Mouse (Mus musculus): ENCODE measurements at regions not wholly inside any gene's neighbourhood (a gene's known extent, or its start where the extent isn't known, plus 50 kb on each side); places are given as distances from the start of the nearest gene placed in this dataset.

GRCm38 (mm10) chr2:61401636-61402587, 176.5 kb upstream of the Tank start:
- H3K36me3 ChIP-seq (ENCODE audit: control insufficient read depth, insufficient read depth, low read length, poor library complexity, severe bottlenecking) = no peaks in the 10 kb centered on the region

DNA sequence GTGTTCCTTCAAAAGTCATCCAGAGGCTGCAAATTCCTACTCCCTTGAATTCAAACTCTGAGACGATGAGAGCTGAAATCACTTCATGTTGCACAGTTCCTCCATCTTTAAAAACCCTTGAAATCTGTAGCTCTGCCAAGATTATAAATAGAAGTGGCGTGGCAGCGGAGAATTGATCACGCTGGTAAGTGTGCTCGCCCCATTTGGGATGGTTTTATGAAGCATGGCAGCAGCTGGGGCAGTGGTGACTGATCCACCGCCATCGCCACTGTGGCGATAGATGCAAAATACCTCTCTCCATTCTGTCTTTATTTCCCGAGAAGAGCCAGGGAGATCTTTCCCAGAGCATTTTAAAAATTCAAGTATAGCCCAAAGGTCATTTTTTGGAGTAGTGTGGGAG, 179.8 kb upstream of the Tank start:
- Histone ChIP-seq H3K27ac (ENCODE audit: insufficient read depth, low read length) (no peak overlapping the region), H3K36me3 (ENCODE audit: control insufficient read depth, insufficient read depth, low read length, poor library complexity, severe bottlenecking) (no peaks in the 10 kb centered on the region), H3K4me1 (ENCODE audit: control insufficient read depth, insufficient read depth, low read length) (peaks cover 3% of the 10 kb centered on the region), H3K9ac (ENCODE audit: low read depth, poor library complexity, severe bottlenecking) (no peak overlapping the region), H3K4me3 (ENCODE audit: low read depth, low read length) (no peak overlapping the region), H3K9me3 (replicated peaks; ENCODE audit: control insufficient read depth, insufficient read depth, low read length, poor library complexity, severe bottlenecking) (no peaks in the 10 kb centered on the region), H3K27me3 (ENCODE audit: control insufficient read depth, insufficient read depth, low read length, poor library complexity, severe bottlenecking) (no peaks in the 10 kb centered on the region)
- no peak for TF ChIP-seq POLR2A (IDR thresholded peaks at IDR 0.05; ENCODE audit: insufficient read depth, low read length)
- TF ChIP-seq CTCF (IDR thresholded peaks at IDR 0.05; ENCODE audit: low read depth, low read length) = no peak
- no peak for TF ChIP-seq EP300 (IDR thresholded peaks at IDR 0.05; ENCODE audit: insufficient read depth, low read depth, low read length)

More at GRCm38 (mm10) chr2:61401636-61402587, 176.5 kb upstream of the Tank start:
- H3K9ac ChIP-seq (ENCODE audit: low read depth, poor library complexity, severe bottlenecking) = no peak overlapping the region; the same call in 1 of the 2 replicates
- H3K27me3 ChIP-seq (ENCODE audit: control insufficient read depth, insufficient read depth, low read length, poor library complexity, severe bottlenecking) = no peaks in the 10 kb centered on the region
- peaks cover 3% of the 10 kb centered on the region for H3K4me1 ChIP-seq (ENCODE audit: control insufficient read depth, insufficient read depth, low read length)
- no peak for TF ChIP-seq EP300 (IDR thresholded peaks at IDR 0.05; ENCODE audit: insufficient read depth, low read depth, low read length)
- TF ChIP-seq POLR2A (IDR thresholded peaks at IDR 0.05; ENCODE audit: insufficient read depth, low read length) = no peak
- no peak for TF ChIP-seq CTCF (IDR thresholded peaks at IDR 0.05; ENCODE audit: low read depth, low read length)
- 0 out of 2 replicates have a peak overlapping the region, but pooled peaks have one; percentile 29 for H3K4me3 ChIP-seq (ENCODE audit: low read depth, low read length)
- peak overlapping the region; percentile 84 for H3K27ac ChIP-seq (ENCODE audit: insufficient read depth, low read length)
- H3K9me3 ChIP-seq (replicated peaks; ENCODE audit: control insufficient read depth, insufficient read depth, low read length, poor library complexity, severe bottlenecking) = no peaks in the 10 kb centered on the region

DNA sequence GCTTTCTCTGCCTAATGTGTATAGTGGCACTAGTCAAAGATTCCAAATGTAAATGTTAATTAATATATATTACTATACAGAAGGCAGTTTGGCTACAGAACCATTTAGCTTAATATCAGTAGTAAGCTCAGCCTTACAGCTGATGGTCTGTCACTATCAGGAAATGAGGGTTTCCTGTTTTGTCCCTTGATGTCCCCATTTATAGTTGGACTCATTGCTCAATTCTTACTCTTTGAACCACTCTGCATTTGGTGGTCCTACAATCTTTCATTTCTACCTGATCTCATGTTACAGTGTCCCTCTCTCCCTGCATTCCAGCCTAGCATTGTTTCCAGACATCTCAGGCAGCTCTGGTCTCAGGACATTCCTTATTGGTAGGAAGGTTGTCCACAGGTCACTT, 188.8 kb upstream of the Tank start:
- Histone ChIP-seq H3K36me3 (ENCODE audit: control insufficient read depth, insufficient read depth, low read length, poor library complexity, severe bottlenecking) (no peaks in the 10 kb centered on the region), H3K4me3 (ENCODE audit: low read depth, low read length) (no peak overlapping the region), H3K9me3 (replicated peaks; ENCODE audit: control insufficient read depth, insufficient read depth, low read length, poor library complexity, severe bottlenecking) (no peaks in the 10 kb centered on the region), H3K4me1 (ENCODE audit: control insufficient read depth, insufficient read depth, low read length) (no peaks in the 10 kb centered on the region), H3K9ac (ENCODE audit: low read depth, poor library complexity, severe bottlenecking) (no peak overlapping the region), H3K27me3 (ENCODE audit: control insufficient read depth, insufficient read depth, low read length, poor library complexity, severe bottlenecking) (no peaks in the 10 kb centered on the region), H3K27ac (ENCODE audit: insufficient read depth, low read length) (no peak overlapping the region)
- TF ChIP-seq POLR2A (IDR thresholded peaks at IDR 0.05; ENCODE audit: insufficient read depth, low read length) = no peak
- no peak for TF ChIP-seq CTCF (IDR thresholded peaks at IDR 0.05; ENCODE audit: low read depth, low read length)
- TF ChIP-seq EP300 (IDR thresholded peaks at IDR 0.05; ENCODE audit: insufficient read depth, low read depth, low read length) = no peak

- H3K4me1 ChIP-seq (ENCODE audit: control insufficient read depth, insufficient read depth, low read length) = no peaks in the 10 kb centered on the region
- TF ChIP-seq POLR2A (IDR thresholded peaks at IDR 0.05; ENCODE audit: insufficient read depth, low read length) (no peak), EP300 (IDR thresholded peaks at IDR 0.05; ENCODE audit: insufficient read depth, low read depth, low read length) (no peak), CTCF (IDR thresholded peaks at IDR 0.05; ENCODE audit: low read depth, low read length) (no peak)
- no peaks in the 10 kb centered on the region for H3K9me3 ChIP-seq (replicated peaks; ENCODE audit: control insufficient read depth, insufficient read depth, low read length, poor library complexity, severe bottlenecking)
- no peak overlapping the region for H3K4me3 ChIP-seq (ENCODE audit: low read depth, low read length)
- H3K36me3 ChIP-seq (ENCODE audit: control insufficient read depth, insufficient read depth, low read length, poor library complexity, severe bottlenecking) = no peaks in the 10 kb centered on the region
- no peak overlapping the region for H3K9ac ChIP-seq (ENCODE audit: low read depth, poor library complexity, severe bottlenecking)
- H3K27me3 ChIP-seq (ENCODE audit: control insufficient read depth, insufficient read depth, low read length, poor library complexity, severe bottlenecking) = no peaks in the 10 kb centered on the region
- no peak overlapping the region for H3K27ac ChIP-seq (ENCODE audit: insufficient read depth, low read length)
These were observed 189.2 kb upstream of the Tank start for GRCm38 (mm10) chr2:61389207-61389606.

DNA sequence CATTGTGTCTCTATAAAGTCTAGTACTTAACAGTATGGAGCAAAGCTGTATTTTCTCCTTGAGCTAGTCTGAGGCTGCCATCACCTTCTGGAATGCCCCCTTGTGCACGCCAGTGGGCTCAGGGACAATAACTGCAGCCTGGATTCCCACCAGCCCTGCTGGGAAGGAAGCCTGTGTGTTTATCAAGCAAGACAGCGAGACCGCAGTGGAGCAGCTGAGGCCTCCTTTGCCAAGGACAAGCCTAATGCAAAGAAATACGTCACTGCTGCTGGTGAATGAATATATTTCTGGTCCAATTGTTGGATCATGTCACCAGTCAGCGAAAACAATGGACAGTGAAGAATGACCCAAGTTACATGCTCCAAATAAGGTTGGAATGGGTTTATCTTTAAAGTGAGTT, 190.8 kb upstream of the Tank start:
- no peak overlapping the region for H3K27ac ChIP-seq (ENCODE audit: insufficient read depth, low read length)

DNA sequence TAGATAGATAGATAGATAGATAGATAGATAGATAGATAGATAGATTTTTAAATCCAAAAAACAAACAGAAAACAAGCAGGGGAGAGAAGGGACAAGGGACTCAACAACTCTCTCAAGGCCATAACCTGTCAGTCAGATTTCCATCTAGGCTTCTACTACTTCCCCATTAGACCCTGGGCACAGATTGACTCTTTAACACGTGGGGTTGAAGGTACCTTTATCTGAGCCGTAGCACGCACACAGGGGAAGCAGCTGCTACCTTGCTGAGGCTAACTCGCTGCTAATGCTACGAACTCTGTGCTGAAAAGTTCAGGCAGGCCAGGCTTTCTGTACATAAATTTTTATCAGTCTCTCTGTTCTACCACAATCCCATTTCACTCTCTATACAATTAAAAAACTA, 191.4 kb upstream of the Tank start:
- no peaks in the 10 kb centered on the region for H3K4me1 ChIP-seq (ENCODE audit: control insufficient read depth, insufficient read depth, low read length)
- TF ChIP-seq CTCF (IDR thresholded peaks at IDR 0.05; ENCODE audit: low read depth, low read length) (no peak), EP300 (IDR thresholded peaks at IDR 0.05; ENCODE audit: insufficient read depth, low read depth, low read length) (no peak), POLR2A (IDR thresholded peaks at IDR 0.05; ENCODE audit: insufficient read depth, low read length) (no peak)
- no peaks in the 10 kb centered on the region for H3K36me3 ChIP-seq (ENCODE audit: control insufficient read depth, insufficient read depth, low read length, poor library complexity, severe bottlenecking)
- H3K9me3 ChIP-seq (replicated peaks; ENCODE audit: control insufficient read depth, insufficient read depth, low read length, poor library complexity, severe bottlenecking) = no peaks in the 10 kb centered on the region
- H3K9ac ChIP-seq (ENCODE audit: low read depth, poor library complexity, severe bottlenecking) = no peak overlapping the region
- H3K4me3 ChIP-seq (ENCODE audit: low read depth, low read length) = no peak overlapping the region
- H3K27me3 ChIP-seq (ENCODE audit: control insufficient read depth, insufficient read depth, low read length, poor library complexity, severe bottlenecking) = no peaks in the 10 kb centered on the region
- no peak overlapping the region for H3K27ac ChIP-seq (ENCODE audit: insufficient read depth, low read length)

More for the DNA sequence above, 190.8 kb upstream of the Tank start:
- Histone ChIP-seq H3K36me3 (ENCODE audit: control insufficient read depth, insufficient read depth, low read length, poor library complexity, severe bottlenecking) (no peaks in the 10 kb centered on the region), H3K9ac (ENCODE audit: low read depth, poor library complexity, severe bottlenecking) (no peak overlapping the region), H3K4me3 (ENCODE audit: low read depth, low read length) (no peak overlapping the region), H3K27me3 (ENCODE audit: control insufficient read depth, insufficient read depth, low read length, poor library complexity, severe bottlenecking) (no peaks in the 10 kb centered on the region), H3K4me1 (ENCODE audit: control insufficient read depth, insufficient read depth, low read length) (no peaks in the 10 kb centered on the region), H3K9me3 (replicated peaks; ENCODE audit: control insufficient read depth, insufficient read depth, low read length, poor library complexity, severe bottlenecking) (no peaks in the 10 kb centered on the region)
- TF ChIP-seq POLR2A (IDR thresholded peaks at IDR 0.05; ENCODE audit: insufficient read depth, low read length) (no peak), EP300 (IDR thresholded peaks at IDR 0.05; ENCODE audit: insufficient read depth, low read depth, low read length) (no peak), CTCF (IDR thresholded peaks at IDR 0.05; ENCODE audit: low read depth, low read length) (no peak)

Data from ES-Bruce4 (cell line).